Mouse (Mus musculus) left cerebral cortex, adult 9 months (tissue): ENCODE data around the gene Hmces.

ENCODE experiments used
- DNase-seq, 2 experiments: peaks; one replicate each; pipeline ENCODE4 v3.0.0; 2022; ENCODE audit warnings: low spot score in 2 of 2

Hmces gene

DNA sequence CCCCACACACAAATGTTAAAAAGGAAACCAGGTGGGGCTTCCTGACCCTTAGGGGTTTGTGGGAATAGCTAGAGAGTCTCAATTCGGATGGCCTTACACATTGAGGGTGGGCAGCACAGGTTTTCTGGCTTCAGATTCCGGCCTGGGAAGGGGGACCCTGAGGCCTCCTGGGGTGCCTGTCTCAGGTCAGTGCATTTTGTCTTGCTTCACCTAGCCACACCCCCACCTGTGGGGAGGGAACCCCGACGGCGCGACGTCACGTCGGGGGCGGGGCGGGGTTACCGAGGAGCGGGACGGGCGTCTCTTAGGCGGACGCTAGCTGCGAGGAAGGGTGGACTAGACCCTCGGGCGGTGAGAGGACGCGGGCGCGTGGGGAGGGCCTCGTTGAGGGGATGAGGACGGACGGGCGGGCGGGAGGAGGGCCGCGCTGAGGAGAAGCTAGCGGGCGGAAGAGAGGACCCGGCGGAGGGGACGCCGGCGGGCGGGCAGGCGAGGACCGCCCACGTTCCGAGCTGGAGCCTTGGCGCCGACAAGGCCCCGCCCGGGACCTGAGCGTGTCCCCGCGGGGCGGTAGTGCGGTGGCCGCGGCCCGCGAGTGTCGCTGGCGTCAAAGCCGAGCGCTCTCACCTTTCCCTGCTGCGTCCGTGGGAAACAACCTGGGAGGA lies at the start of gene Hmces:
Gene Hmces (plus strand): TSS at position 275 of the 665 bp plus-strand sequence.
- DNase-seq, result peak in 1 of 2 experiments; percentile 51

DNA sequence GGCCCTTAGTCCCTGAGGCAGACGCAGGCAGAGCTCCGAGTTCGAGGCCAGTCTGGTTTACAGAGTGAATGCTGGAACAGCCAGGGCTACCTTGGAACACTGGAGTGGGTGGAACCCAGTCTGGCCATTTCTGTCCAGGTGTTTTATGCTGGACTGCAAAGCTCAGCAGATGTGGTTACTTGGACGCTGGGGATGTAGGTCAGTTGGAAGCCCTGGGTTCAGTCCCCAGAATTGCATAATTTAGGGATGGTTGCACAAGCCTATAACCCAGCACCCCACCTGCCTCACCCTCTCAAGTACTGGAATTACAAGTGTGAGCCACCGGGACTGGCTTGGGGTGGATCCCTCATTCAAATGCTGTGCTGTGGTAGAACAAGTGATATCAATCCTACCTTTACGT lies 47.5 kb upstream of the Hmces start:
- DNase-seq, result no peak

DNA sequence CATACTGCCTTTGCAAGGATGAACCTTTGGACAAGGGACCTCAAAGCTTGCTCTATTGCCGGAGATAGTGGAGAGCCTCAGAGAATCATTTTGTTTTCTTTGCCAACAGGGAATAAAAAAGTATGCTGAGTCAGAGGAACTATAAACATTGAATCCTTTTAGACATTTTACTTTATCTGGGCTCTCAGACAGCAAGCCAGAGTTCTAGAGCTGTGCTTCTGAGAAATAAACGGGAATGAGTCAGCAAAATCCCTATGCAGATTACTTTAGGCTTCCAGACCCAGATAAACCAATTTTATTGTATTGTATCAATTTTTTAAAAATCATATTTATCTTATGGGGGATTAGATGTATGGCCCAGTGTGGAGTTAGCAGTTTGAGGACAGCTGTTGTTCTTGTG lies 46.5 kb upstream of the Hmces start:
- DNase-seq, result no peak

DNA sequence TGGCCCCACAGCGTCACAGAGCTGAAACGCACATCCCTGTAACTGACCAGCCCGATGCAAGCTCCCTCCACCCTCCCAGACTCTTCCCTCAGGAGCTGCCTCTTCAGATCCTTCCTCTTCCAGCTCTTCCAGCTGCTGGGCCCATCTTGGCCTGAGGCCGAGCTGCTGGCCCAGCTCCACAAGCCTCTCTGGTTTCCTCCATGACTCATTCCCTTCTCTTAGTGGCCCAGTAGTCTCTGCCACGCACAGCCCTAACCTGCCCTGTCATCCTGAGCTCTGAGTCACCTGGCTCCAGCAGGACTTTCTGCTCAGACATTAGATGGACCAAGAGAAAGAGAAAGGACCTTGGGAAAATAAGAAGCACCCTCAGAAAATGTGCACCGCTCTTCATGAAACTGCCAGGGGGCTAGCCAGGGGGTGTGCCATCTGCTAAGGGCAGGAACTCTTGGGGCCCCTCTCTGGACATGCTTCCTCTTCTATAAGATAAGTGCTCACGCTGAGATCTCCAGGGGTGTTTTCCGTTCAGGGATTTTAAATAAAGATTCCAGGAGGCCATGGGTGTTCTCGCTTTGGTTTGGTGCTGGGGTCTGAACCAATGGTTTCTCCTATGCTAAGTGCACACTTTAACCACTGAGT lies 44.7 kb upstream of the Hmces start:
- peak in 1 of 2 experiments; percentile 28 for DNase-seq

DNA sequence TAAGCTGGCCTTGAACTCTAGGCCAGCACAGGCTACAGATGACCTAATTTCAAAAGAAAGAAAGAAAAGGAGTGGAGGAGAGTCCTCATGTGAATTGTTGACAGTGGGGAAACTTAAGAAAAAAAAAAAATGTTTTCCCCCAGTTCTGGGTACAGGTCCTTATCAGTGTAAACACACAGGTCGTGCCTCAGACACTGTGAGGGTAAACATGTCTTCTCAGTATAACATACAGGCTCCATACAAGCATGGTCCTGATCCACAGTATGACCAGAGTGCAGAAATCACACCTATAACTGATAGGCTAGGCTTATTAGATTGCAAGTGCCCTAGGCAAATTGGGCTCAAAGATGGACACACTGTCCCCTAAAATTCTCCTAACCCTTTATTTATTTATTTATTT lies 43.3 kb upstream of the Hmces start:
- DNase-seq, result no peak

DNA sequence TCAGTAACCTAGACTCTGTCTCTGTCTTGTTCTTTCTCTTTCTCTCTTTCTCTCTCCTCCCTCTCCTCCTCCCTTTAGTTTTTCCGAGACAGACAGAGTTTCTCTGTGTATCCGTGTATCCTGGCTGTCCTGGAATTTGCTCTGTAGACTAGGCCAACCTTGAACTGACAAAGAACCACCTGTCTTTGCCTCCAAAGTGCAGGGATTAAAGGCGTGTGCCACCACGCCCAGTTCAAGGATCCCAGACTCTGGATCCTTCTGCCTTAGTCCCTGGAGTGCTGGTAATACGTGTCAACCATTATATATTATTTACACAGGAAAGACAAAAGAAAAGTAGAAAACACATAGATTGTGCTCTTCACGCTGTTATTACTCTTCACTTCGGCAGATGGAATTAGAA lies 42.5 kb upstream of the Hmces start:
- no peak for DNase-seq

DNA sequence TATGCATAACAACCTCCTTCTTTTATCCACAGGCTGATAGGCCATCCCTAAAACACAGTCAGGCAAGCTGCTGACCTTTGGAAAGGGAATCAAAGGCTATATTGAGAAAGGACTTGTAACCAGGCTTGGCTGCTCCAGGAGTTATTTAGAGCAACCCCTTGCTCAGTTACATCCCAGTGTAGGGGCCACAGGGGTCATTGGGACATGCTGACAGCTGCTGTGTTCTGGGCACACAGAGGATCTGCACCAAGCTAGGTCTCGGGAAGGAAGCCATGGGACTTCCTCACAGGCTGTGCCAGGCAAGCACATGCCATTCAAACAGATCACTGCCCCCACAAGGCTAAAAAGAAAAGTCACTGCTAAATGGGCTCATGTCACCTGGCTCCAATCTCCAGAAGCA lies 40.6 kb upstream of the Hmces start:
- DNase-seq, result no peak

DNA sequence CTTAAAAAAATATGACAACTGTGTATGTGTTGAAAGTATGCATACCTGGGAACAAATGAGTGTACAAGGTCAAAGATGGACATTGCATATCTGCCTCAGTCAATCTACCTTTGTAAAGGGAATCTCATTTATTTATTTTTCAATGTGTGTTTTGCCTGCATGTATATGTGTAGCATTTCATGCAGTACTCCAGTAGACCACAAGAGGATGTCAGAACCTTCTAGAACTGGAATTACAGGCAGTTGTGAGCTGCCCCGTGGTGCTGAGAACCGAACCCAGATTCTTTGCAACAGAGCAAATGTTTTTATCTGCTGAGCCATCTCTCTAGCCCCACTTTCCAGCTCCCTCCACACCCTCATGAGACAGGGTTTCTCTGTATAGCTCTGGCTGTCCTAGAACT lies 39.8 kb upstream of the Hmces start:
- no peak for DNase-seq

DNA sequence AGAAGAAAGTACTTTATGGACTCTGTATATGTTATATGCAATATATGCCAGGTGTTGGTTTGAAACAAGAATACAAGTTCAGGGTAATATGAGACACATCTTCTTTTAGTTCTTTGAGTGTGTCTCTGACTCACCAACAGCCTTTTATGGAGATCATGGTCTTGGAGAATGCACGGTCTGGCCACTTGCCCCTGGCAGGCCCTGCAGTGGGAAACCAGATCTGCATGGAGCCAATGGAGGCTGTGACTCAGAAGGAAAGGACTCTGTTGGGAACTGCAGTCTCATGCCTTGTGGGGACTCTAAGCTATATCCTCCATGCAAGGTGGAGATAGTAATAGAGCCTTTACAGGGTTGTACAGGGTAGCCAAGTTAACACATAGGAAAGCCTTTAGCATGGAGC lies 38.7 kb upstream of the Hmces start:
- DNase-seq, result no peak

DNA sequence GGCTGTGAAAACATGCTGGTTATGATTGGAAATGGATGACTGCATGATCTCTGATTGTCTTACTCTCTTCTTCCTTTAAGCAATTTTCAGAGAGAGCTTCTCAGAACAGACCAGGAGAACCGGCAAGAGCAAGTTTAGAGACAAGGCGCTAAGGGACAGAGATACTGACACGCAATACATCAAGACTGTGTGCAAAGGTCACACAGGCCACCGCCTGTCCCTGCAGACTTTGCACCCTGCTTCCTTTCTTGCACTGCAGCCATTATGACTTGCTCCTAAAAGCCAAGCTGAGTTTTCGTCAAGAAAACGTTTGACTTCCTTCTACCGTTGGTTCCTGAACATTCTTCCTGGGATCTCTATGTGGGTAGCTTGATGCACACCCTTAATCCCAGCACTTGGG lies 38.2 kb upstream of the Hmces start:
- DNase-seq, result no peak

DNA sequence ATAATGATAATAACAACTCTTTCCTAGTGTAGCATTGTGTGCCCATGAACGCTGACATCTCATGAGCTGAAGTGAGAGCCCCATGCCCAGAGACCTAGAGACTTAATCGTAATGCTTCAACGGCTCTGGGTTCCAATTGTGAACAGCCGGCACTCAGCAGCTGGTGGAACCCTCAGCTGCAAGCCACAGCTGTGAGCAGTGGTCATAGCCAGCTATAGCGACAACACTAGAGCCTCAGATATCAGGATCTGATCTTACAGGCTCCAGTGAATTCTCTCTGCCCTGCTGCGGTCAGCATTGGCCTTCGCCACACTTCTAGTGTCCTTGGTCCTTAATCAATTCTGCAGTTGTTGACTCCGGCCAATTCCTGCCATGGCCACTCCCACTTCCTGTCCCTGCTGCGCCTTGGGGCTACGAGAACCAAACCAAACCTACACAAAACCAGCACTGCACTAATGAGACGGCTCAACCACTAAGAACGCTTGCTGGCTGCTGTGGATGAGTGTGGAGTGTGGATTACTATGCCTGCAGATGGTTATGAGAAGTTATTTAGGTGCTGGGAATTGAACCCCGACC lies 37.6 kb upstream of the Hmces start:
- no peak for DNase-seq

DNA sequence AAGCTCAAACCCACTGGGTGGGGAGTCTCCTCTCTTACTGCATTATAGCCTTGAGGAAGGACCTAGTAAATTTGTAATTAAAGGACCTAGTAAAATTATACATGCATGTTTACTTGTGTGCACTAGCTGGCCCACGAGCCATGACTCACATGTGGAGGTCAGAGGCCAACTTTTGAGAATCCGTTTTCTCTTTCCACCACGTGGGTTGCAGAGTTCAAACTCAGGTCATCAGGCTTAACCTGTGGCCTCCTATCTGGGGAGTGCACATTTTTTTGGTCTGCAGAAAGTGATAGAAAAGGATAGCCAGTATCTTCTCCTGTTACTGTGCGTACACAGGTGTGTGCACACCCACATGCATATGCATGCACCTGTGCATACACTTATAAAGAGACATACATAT lies 34.7 kb upstream of the Hmces start:
- no peak for DNase-seq

DNA sequence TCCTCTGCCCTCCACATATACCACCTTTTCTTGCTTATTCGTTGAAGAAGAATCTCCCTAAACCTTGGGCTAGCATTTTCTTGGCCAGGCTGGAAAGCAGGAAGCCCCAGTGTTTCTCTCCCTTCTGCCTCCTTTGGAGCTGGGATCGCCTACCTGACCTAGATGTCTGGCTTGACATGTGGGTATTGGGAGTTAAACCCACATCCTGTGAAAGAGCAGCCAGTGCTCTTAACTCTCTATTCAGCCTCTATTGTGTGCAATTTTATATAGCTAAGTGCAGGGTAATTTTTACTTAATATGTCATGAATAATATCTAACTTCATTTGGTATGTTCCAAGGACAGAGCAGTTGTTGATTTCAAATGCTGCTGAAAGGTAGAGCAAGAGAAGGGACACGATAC lies 34.1 kb upstream of the Hmces start:
- no peak for DNase-seq

DNA sequence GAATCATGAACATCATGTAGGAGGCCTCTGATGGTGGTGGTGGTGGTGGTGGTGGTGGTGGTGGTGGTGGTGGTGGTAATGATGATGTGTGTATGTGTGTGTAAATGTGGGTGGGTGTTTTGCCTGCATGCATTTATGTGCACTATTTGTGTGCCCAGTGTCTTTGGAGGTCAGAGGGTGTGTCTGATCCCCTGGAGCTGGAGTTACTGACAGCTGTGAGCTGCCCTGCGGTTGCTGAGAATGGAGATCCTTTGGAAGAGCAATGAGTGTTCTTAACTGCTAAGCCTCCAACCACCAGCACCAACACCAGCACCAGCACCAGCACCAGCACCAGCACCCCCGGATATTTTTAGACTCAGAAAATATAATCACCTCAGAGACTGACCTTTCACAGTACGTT lies 31.5 kb upstream of the Hmces start:
- DNase-seq, result no peak

DNA sequence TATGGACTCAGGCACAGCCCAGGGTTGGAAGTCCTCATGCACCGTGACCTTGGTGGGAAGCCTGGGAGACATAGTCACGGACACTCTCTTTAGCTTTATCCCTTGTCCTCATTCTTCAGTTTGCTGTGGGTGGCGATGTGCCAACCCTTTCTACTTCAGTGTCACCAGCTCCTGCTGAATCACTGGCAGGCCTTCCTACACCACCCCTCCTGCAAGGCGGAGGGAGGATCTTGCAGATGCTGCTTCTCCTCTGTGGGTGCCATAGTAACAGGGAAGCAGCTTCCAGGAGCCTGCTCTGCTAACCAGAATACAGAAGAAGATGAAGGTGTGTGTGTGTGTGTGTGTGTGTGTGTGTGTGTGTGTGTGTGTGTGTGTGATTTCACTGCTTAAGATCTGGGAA lies 30.9 kb upstream of the Hmces start:
- DNase-seq, result peak; percentile 86 to 89

DNA sequence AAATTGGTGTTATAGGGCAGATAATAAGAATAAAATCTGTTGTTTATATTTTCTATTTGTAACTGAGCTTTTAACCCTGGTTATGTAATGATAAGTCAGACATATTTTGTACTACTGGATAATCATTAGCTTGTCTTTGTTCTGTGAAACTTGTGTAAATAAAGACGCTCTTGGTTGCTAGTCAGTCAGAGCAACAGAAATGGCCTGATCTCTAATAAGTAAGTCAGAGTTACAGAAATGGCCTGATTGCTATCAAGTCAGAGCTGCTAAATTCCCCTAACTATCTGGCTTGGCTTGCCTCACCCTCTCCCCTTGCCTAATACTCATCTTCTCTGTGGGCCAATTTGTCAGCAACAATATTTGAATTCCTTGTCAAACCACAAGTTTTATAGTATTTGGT lies 27.0 kb upstream of the Hmces start:
- no peak for DNase-seq

DNA sequence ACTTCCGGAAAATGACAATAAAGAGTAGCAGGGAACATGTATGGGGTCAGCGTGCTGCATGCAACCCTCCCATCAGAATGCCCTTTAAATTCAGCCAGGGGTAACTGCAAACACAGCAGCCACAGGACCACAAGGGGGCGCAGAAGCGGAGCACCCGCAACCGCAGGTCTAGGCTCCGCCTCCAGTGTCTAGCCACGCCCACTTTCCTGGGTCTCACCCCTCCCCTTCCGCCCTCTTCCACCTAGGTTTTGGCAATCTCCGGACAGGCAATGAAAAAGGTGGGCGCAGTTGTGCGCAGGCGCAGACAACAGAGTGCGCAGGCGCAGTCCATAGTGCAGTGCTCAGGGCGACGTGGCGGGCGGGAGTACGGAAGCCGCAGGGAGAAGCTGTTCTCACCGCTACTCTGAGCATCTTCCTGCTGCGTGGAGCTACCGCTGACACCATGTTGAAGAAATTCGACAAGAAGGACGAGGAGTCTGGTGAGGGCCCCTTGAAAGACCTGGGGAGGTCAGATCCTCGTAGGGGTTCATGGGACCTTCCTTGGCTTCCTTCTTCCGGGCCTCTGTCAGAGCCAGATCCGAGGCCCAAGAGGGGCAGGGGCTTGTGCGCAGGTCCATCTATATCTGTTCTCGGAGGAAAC lies 26.0 kb upstream of the Hmces start, which contains the start of gene Copg1:
Gene Copg1 (plus strand): TSS at position 221 of the 640 bp plus-strand sequence.
- DNase-seq, result peak; percentile 99 to 100

DNA sequence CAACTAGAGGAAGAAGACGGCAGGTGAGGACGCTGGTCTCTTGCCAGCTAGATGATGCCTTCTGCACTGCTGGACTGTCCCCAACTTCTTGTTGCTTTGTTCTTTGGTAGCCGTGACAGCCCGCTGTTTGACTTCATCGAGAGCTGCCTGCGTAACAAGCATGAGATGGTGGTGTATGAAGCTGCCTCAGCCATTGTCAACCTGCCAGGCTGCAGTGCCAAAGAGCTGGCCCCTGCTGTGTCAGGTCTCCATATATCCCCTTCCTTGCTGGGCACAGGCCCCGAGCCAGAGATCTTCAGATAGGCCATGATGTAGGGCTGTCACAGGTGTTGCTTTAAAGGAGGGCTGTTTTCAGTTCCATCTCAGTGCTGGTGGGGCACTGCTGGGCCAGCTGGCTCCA lies 19.8 kb upstream of the Hmces start:
- DNase-seq, result no peak

DNA sequence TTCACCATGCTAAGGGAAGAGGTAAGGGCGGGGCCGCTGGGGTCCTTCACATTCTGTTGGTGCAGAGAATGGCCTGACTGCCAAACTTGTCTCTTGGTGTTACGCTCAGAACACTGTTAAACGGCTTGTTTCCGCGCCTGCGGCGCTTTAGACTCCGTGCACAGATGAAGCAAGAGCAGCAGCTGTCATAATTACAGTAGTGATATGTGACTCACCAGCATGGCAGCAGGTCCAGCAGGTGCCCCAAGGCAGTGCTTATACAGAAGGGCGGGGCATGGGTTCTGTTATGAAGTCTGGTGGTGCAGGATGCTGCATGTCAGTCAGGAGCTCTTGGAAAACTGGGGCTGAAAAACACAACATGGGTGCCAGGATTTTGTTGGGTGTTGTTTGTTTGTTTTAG lies 15.7 kb upstream of the Hmces start:
- DNase-seq, result no peak

DNA sequence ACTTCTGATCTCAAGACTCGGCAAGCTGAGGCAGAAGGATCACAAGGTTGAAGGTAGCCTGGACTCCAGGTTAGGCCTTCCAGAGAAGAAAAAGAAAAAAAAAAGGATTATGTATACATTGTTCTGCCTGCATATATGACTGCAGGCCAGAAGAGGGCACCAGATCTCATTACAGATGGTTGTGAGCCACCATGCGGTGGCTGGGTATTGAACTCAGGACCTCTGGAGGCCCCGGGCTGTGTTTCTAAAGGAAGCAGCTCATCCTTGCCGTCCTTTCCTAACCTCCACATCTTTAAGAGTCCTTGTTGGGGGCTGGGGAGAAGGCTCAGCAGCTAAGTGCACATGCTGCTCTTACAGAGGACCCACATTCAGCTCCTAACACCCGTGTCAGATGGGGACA lies 7.1 kb upstream of the Hmces start:
- DNase-seq, result no peak

DNA sequence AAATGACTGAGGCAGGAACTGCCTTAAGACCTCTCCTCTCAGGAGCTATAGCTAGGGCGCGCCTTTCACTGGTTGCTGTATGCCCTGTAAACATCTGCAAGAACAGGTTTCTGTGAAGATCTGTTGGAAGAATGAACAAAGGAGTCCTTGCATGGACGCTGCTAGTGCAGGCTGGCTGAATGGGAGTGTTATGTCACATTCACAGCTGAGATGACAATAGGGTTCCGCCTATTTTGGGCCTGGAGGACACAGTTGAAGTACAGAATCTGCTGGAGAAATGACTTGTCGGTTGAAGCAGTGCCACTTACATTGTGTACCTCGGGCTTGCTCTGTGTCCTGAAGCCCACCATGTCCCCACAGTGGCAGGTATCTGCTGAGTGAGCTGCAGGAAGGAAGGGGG lies 4.6 kb upstream of the Hmces start:
- no peak for DNase-seq

DNA sequence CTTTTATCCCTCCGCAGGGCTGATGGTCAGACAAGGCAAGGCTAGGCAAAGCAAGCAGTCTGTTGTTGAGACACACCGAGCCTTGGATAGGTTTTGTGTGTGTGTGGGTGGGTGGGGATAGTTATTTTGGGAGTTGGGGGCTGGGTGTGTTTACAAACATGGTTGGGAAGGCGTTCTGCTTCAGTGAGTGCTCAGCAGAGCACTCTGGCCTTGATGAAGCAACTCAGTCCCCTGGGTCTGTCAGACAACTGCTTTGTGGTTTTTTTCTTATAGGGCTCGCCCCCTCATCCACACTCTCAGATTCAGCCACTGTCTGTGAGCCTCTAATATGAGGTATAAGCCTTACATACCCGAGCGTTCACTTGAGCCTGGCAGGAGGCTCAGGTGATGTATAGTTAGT lies 2.2 kb upstream of the Hmces start:
- no peak for DNase-seq
